Mouse (Mus musculus): ENCODE measurements around the gene Haao.

DNA sequence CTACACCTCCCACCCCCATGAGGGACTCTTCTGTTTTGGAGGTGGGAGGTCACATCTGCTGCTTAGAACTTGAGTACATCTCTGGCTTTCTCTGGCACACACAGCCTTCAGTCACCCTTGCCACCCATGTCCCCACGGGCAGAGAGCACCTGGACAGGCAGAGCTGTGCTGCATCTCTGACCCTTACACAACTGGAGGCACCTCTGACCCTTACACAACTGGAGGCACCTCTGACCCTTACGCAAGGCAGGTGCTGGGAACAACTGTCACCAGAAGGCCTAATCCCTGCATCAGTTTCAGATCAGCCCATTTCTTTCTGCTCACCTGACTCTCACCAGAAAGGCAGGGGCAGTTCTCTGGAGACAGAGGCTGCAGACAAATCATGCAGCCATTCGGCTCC is 11.7 kb downstream of the Haao start:
- TF ChIP-seq POLR2A (IDR thresholded peaks at IDR 0.05; ENCODE audit: insufficient read length, low read depth) (no peak), E2F4 (IDR thresholded peaks at IDR 0.05; ENCODE audit: insufficient read depth) (no peak), MYOG (IDR thresholded peaks at IDR 0.05; ENCODE audit: control insufficient read depth in 1 of 3, insufficient read depth in 1 of 3, insufficient read length in 2 of 3, low read depth in 2 of 3) (no peak), USF1 (IDR thresholded peaks at IDR 0.05; ENCODE audit: low read depth) (no peak), TCF12 (IDR thresholded peaks at IDR 0.05; ENCODE audit: insufficient read depth, poor library complexity, severe bottlenecking) (no peak), TCF3 (IDR thresholded peaks at IDR 0.05; ENCODE audit: insufficient read length, low read depth) (no peak), CEBPB (IDR thresholded peaks at IDR 0.05; ENCODE audit: insufficient read depth, poor library complexity, severe bottlenecking) (no peak), POLR2AphosphoS2 (IDR thresholded peaks at IDR 0.05; ENCODE audit: insufficient read length, low read depth) (no peak), SRF (IDR thresholded peaks at IDR 0.05; ENCODE audit: control insufficient read depth, insufficient read length, low read depth) (no peak), MAX (IDR thresholded peaks at IDR 0.05; ENCODE audit: low read depth) (no peak), REST (IDR thresholded peaks at IDR 0.05; ENCODE audit: insufficient read depth, insufficient read length) (no peak), MYOD1 (IDR thresholded peaks at IDR 0.05; ENCODE audit: control insufficient read depth in 1 of 3, insufficient read length in 2 of 3, low read depth in 2 of 3) (no peak)
